Mouse (Mus musculus) kidney, postnatal 10 days (tissue): ENCODE data around the gene Nsun7.
"Not testable (repeated sequence)": the region's sequence is repeated elsewhere in the genome, so short reads cannot be mapped to it uniquely, and the experiment has no call there.

Source experiments
- DNase-seq: peaks from one replicate; pipeline ENCODE4 v3.0.0; 2021; ENCODE audit warnings: mixed read lengths

Nsun7 gene

DNA sequence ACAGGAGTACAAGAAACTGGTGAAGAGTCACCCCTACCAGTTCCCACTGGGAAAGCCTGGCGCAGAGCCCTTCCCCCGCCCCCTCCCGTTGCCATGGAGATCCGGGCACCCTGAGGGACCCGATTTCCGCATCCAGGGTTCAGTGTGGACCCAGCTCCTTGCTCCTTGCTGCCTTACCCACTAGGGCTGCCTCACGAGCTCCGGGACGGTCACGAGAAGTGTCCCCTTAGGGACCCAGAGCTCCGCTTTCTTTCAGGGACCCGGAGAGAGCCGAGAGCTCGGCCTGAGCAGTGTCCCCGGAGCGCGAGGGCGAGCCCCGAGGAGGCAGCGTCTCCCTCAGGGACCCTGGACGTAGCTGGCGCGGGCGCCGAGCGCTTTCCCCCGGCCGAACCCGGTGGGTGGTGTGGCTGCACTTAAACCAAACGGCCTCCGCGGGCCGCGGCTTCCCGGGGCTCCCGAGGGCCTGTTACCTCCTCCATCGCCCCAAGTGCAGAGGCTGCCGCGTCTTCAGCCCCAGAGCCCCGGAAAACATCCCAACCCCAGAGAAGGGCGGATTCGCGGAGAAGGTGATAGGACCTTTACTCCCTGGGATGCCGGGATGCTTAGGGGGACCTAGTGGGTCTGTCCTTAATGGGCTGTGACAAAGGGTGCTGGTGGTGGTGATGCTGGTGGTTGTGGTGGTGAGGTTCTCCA is at the start of gene Nsun7:
Nsun7 (plus strand) TSS at position 142 of the 693 bp plus-strand sequence.
- DNase-seq = peak; percentile 92

DNA sequence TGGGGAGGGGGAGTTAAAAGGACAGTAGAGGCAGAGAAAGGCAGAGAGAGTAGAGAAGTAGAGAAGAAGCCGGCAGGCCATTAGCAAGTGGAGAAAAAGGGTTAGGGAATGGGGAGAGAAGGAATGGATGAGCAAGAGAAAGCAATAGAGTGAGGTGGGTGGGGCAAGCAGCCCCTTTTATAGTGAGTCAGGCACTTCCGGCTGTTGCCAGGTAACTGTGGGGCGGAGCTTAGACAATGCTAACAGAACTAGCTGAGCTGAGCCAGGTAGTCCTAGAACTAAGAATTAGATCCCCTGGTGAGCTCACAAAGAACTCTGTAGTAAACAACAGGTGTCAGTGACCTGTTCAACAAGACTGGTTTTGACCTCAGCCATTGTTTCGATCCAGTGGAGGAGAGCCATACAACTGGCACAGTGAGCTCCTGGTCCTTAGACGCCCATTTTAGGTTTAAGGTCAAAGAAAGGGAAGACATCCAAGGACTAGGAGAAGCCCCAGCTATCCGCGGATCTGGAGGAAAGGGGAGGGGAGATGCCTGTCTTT is 45.2 kb upstream of the Nsun7 start:
- no peak for DNase-seq

DNA sequence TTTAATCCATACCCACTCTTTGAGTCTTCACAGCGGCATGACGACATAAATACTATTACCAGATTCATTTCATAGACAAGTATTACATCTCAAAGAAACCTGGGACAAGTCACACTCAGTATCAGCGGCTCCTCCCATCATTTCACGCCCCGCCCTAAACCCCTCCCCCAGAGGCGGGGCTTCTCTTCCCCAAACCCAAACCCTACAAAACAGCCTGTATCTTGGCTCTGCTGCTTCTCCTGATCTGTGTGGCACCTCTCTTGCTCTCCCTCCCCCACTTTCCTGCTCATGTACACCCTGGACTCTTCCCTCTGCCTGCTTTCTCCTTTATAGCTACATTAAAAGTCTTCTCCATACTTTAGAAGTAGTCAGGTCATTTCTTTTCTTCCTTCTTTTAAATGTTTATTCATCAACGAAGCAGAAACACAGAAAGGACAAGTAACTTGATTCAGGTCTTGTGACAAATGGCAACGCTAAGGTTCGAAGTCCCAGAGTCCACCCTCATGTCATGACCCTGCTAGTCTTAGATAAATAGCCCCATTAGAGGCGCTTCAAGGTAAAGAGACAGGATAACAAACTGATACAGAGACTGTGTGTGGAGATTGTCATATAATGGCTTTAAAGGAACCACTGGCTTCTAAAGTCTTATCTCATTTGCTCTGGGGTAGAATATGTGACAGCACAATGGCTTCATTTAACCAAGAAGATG is 44.0 kb upstream of the Nsun7 start:
- DNase-seq = no peak

DNA sequence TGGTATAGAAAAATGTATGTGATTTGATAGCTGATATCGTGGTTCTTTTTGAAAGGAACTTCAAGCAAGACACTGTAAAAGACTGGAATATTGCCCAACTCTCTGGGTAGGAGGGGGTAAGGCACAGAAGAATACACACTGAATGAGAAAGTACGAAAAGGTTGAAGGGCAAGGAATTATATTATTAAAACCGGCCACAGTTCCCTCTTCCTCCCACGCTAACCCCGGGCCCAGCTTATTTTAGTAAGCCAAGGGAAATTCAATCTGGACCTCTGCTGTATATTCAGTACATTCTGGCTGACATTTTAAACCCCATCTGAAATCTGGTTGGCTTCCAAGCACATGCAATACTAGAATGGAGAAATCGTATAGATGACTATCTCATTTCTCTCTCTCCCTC is 40.0 kb upstream of the Nsun7 start:
- DNase-seq = no peak

DNA sequence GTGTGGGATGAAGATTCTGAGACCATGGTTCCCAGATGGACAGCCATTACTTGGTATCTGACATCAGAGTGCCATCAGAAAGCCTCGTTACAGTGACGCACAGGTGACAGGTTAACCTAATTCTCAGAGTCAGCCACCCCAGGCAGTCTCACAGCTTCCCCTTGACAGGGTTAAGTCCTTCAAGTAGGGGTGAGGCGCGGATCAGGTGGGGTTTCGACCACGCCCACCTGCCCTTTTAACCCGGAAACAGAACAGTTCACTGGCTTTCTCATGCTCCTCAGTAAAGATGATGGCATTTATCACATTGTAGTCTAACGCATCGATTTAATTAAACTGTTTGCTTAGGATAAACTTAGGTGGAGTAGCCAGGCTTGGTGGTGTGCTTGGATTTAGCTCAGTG is 39.1 kb upstream of the Nsun7 start:
- DNase-seq = no peak

DNA sequence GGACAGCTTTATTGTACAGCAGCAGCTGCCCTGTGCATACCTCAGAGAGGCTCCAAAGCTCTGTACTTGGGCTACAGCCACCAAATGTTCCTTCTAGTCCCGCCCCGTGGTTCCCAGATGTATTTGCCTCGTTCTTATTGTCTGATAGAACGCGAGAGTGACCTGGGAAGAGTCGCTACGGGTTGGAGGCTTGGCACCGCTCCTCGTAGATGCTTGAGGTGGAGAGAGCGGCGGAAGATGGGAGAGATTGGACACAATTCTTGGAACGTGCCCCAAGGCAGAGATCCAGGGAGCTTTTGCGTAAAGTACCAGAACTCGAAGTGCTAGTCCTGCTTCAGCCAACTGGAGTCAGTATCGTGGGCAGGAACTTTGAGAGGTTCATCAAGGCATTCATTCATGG is 36.8 kb upstream of the Nsun7 start:
- DNase-seq = no peak

DNA sequence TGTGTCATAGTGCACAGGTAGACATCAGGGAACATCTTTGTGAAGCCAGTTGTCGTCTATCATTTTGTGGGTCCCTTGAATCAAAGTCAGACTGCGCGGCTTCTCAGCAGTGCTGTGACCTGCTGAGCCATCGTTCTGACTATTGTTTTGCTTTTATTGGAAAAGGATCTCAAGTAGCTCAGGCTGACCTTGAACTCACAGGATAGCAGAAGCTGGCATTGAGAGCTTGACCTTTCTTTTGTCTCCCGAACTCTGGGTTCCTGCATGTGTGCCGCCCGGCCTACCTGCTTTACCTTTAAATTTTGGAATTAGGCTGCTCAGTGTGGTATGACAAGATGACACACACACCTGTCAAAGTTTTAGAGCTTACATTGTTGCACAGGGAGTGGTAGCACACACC is 33.2 kb upstream of the Nsun7 start:
- DNase-seq = no peak

DNA sequence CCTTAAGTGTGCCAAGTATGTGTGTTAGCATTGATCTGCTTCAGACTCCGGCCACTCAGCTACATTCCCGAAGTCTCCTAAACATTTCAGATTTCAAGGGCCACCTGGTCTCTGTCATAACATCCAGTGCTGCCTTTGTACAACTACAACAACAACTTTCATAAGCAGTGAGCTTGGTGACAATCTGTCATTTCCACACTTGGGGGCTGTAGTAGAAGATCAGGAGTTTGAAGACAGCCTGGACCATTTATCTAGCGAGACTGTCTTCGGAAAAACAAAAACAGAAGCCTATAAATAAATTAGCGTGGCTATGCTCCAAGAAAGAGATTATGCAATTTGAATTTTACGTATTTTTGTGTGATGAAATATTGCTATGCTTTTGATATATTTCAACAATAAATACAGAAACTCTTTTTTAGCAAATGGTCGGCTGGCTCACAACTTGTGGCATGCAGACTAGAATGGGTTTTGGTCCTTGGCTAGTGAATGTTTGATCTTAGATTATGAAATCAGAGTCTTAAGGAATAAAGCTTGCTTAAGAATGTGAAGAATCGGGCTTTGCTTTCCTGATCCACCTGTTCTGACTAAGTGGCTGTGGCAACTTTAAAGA is 27.9 kb upstream of the Nsun7 start:
- DNase-seq = no peak

DNA sequence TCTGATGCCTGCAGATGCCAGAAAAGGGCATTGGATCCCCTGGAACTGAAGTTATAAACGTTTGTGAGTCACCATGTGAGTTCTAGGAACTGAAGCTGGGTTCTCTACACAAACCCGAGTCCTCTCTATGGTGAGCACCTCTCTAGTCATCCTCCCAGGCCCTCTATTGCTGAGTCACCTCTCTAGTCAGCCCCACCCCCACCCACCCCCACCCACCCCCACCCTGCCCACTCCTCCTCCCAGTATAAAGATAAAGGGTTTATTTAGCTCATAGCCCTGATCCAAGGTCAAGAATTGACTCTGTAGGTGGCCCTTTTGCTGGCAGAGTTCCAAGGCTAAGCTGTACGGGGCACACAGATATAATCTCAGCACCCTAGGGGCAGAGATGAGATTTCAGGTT is 27.2 kb upstream of the Nsun7 start:
- DNase-seq = no peak

DNA sequence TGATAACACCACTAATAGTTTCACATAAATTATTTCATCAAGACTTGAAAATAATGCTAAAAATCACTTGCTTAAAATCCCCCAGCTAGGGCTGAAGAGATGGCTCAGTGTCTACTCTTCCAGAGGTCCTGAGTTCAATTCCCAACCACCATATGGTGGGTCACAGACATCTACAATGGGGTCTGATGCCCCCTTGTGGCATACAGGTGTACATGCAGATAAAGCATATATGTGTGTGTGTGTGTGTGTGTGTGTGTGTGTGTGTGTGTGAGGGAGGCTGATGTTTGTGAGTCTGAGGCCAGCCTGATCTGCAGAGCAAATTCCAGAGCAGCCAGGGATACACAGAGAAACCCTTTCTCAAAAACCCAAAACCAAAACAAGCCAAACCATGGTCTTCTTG is 17.8 kb upstream of the Nsun7 start:
- DNase-seq = no peak

DNA sequence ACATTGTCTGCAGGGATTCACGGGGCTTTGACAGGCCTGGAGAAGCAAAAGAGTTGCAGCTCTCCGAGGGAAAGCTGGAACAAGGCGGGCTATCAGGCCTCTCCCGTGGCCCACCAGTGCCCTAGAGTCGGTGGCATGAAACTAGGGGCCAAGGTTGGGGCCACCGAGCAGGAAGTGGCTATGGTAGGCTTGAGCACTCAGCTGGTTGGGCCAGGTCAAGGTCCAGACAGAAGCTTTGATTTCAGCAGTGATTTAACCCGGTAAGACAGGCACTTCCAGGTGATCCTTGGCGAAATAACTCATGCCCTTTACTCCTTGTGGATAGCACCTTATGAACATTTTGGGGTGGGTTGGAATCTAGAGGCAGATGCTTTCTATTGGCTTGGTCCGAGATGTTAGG is 16.2 kb upstream of the Nsun7 start:
- no peak for DNase-seq

DNA sequence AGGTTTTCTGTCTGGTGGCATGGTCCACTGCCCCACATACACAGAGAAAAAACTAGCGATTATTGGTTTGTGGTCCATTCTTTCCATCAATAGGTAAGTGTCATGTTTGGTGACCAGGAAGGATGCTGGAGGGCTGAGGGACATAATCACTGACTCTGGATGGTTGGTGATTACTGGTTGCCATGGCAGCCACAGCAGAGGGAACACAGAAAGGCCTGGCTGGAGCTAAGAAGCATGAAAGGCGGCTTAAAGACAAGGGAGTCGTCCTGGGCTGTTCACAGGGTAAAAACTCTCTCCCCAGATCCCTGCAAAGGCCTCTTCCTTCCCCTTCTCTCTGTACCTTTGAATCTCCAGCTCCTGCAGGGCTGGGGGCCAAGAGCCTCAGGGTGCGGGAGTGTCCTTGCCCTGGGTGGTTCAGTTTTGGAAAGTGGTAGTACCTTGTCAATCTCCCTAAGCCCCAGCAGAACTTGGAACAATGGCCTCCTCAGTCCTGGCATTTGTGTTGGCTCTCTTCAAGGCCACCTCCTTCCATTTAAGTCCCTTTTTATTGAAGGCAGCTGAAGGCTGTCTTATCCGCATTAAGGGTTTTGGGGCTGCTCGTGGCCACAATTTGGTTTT is 15.5 kb upstream of the Nsun7 start:
- no peak for DNase-seq

DNA sequence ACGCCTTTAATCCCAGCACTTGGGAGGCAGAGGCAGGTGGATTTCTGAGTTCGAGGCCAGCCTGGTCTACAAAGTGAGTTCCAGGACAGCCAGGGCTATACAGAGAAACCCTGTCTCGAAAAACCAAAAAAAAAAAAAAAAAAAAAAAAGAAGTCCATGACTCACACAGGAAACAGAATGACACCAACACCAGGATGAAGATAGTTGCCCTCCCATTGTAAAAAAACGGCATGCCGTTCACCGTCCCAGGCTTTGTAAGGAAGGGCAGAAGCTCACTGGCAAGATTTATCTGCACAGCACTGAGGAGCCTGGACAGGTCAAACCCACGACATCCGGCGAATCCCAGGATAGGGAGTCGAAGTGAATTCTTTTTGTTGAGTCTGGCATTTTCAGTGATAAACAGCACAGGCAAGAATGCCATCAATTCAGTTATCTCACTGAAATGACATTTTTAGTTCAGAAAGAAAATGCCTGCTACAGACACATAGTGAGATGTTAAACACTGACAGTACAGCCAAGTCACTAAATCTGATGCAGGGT is 13.7 kb upstream of the Nsun7 start:
- peak; percentile 38 for DNase-seq

DNA sequence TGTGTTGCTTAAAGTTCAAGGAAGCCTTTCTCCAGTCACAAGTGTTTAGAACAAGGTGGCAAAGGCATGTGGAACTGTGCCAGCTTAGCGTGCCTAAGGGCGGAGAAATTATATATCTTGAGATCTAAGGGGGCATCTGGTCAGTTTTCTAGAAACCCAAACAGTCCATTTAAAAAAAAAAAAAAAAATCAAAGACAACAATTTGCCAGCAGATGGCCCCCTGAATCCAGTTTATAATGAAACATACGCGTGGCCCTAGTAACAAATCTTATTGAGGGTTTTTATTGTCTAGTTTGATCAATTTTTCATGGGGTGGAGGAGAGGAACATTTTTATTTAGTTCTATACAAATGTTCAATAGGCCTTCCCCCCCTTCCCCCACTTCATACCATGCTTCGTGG is 6.5 kb upstream of the Nsun7 start:
- no peak for DNase-seq

DNA sequence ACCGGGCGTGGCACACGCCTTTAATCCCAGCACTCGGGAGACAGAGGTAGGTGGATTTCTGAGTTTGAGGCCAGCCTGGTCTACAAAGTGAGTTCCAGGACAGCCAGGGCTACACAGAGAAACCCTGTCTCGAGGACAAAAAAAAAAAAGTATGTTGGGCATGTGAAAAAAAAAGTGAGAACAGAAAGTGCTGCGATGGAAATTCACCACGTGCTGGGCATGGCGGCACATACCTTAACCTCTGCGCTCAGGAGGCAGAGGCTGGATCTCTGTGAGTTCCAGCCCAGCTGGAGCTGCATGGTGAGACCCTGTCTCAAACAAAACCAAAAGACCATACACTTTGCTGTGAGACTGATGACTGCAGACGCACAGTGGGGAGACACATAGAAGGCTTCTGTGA is 4.7 kb upstream of the Nsun7 start:
- DNase-seq = no peak

DNA sequence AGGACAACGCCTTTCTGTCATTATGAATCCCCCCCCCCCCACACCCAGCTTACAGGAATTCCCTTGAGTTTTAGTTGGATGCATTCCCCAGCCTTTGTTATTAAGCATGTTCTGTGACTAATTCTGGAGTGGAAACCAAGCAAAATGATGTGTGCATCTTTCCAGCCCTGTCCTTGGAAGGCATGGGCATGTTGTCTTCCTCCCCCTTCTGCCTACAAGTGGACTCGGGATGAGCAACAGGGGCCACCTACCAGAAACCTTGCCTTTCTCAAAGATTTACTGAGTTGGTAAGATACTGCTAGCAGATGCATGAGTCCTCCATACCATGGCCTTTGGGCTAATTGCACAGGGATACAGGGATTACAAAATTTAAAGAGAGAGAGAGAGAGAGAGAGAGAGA is 697 bp upstream of the Nsun7 start:
- DNase-seq = no peak

DNA sequence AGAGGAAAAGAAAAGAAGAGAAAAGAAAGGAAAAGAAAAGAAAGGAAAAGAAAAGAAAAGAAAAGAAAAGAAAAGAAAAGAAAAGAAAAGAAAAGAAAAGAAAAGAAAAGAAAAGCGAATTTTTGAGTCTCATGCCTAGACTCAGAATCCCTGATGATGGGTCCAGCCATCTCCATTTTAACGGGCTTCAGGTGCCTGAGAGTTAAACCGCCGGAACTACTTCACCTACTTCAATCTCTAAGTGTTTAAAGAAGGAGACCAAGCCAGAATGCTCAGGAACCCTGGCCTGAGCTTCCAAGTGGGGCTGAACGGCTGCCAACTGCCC is 304 bp upstream of the Nsun7 start:
- not testable (repeated sequence) for DNase-seq

DNA sequence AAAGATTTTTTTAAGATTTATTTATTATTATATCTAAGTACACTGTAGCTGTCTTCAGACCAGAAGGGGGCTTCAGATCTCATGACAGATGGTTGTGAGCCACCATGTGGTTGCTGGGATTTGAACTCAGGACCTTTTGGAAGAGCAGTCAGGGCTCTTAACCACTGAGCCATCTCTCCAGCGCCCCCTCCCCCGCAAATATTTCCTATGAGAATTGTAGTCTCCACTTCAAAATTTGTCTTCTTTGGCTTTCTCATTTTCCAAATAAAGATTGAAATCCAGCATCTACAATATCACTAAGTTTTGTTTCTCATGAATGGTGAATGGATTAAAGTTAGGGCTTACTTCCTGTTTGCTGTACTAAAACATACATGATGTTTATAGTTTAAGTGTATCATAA is 2.8 kb downstream of the Nsun7 start:
- DNase-seq = no peak

DNA sequence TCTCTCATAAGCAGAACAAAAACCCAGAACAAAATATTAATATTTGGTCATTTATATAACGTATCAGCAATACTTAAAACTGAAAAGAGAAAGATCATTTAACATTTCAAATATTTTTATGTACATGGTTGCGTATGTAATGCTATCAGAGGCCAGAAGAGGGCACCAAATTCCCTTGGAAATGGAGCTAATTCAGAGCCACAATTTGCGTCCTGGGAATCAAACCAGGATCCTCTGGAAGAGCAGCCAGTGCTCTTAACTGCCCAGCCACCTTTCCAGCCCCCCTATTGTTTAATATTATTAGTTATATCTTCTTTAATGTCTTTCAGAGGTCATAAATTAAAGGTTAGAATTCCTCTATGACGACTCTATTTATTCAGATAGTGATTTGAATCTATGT is 3.7 kb downstream of the Nsun7 start:
- peak; percentile 63 for DNase-seq

DNA sequence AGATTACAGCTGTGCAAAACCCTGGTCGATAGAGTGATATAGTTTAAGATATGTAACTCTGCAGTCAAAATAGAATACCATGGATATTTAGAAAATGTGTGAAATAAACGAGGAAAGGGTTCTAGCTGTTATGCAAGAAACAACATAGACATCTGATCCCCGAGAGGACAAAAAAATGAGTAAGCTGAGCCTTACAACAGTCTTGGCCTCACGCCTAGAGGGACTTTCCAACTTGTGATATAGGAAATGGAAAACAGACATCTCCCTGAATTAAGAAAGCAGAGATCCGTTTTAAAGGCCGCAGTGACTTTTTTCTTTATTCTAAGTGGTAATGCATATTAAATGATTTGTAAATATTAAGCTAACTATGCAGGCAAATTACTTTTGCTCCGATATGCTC is 9.9 kb downstream of the Nsun7 start:
- peak; percentile 56 for DNase-seq

DNA sequence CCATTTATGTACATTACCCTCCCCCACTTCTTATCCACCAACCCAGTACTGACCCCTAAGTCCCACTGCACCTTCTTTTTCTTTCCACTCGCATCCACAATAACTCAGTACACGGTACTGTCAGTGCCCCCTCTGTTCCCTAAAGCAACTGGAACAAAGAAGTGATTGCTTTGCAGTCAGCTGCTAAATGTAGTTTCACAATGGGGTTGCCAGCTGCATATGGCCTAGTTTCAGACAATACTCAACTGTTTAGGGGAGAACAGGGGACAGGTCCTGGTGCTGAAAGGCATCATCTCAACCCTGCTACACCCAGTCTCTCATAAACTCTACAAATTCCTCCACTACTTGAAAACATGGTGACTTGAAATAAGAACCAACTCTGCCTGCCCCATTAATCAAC is 11.4 kb downstream of the Nsun7 start:
- DNase-seq = no peak

DNA sequence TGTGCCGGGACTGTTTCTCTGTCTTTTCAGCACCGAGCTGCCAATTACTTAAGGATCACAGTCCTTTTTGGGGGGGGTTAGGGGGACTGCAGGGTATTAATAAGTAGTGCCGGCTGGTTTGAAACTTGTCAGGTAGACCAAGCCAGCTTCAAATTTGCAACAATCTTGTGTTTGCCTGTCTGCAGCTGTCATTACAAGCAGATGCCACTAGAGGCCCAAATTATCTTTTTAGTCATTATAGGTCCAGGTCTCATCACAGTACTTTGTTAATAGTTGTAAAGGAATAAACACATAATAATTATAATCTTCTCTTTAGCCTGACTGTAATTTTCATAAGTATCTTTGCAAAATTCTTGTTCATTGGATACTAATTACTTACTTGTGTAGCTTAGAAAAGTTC is 14.7 kb downstream of the Nsun7 start:
- no peak for DNase-seq

DNA sequence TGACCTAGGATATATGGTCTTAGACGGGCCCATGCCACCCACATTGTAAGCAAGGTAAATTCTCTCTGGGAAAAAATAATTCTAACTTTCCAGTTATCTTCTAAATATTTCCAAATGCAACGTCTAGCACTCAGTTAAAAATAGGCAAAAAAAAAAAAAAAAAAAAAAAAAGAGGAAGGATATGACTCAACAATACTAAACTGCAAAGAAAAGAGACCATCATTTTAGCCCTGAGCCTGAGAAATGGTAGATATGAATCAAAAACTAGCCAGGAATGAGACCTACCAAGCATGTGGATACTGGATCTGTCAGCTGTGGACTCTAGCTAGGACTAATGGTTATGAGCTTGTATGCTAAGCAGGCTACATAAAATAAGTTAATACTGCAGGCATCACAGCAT is 20.0 kb downstream of the Nsun7 start:
- no peak for DNase-seq

DNA sequence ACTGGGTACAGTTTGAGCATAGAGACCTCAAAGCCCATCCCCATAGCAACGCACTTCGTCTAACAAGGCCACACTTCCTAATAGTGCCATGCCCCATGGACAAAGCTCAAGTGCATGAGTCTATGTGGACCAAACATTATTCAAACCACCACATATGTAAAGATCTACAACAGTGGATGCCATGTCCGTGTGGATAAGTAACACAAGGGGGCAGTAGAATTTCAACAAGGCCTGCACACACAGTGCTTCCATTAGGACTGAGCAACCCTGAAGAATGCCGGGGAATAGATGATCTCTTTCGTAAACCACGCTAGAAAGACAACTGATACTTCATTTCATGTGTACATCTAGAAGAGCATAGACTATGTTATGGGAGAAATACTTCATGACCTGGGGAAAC is 21.0 kb downstream of the Nsun7 start:
- DNase-seq = no peak
